Mouse (Mus musculus): Measurements from ENCODE around the gene Jun. TPM values are rescaled to one million over a fixed set of nuclear protein-coding genes. Genes with fewer than 3 reads are reported as not detected.

Jun gene
- total RNA-seq, 1 experiment, result 16.6 TPM

GRCm38 (mm10) chr4:95094700-95095113, 42.7 kb upstream of the Jun start:
- no peak for DNase-seq (ENCODE audit: low read depth, low spot score)
- no peaks in the 10 kb centered on the region for H3K4me1 ChIP-seq (ENCODE audit: control insufficient read depth in 2 of 2, insufficient read depth in 2 of 2, low read length in 2 of 2, poor library complexity in 1 of 2)
- H3K27ac ChIP-seq (ENCODE audit: insufficient read depth, low read depth, low read length, poor library complexity, severe bottlenecking), result no peak overlapping the region
- no peak overlapping the region for H3K9ac ChIP-seq (ENCODE audit: insufficient read depth, low read depth, low read length, poor library complexity, severe bottlenecking)
- in situ Hi-C loops (cut with MboI; ENCODE audit: low sequenced_read_pairs in 2 of 2, unreplicated experiment in 2 of 2), result no loop called here
- H3K36me3 ChIP-seq (ENCODE audit: control insufficient read depth, insufficient read depth, low read length, poor library complexity, severe bottlenecking), result no peaks in the 10 kb centered on the region
- TF ChIP-seq HCFC1 (IDR thresholded peaks at IDR 0.05; ENCODE audit: borderline replicate concordance, insufficient read depth, low read length), result no peak
- no peak for TF ChIP-seq MAFK (IDR thresholded peaks at IDR 0.05; ENCODE audit: insufficient read depth, low read depth, low read length)
- no peak for TF ChIP-seq CHD2 (IDR thresholded peaks at IDR 0.05; ENCODE audit: low read depth, low read length)
- TF ChIP-seq ZNF384 (IDR thresholded peaks at IDR 0.05; ENCODE audit: low read depth, low read length), result no peak
- no peak for TF ChIP-seq ZC3H11A (IDR thresholded peaks at IDR 0.05; ENCODE audit: borderline replicate concordance, low read depth, low read length)
- H3K4me3 ChIP-seq (ENCODE audit: insufficient read depth in 1 of 2, low read depth in 1 of 2, low read length in 2 of 2, poor library complexity in 1 of 2, severe bottlenecking in 1 of 2), result no peak overlapping the region
- no peaks in the 10 kb centered on the region for H3K9me3 ChIP-seq (ENCODE audit: control insufficient read depth, insufficient read depth, low read depth, low read length)

- in situ Hi-C loops (cut with MboI; ENCODE audit: low sequenced_read_pairs in 2 of 2, unreplicated experiment in 2 of 2), result no loop called here
- Histone ChIP-seq H3K9me3 (ENCODE audit: control insufficient read depth, insufficient read depth, low read depth, low read length) (no peaks in the 10 kb centered on the region), H3K4me1 (ENCODE audit: control insufficient read depth in 2 of 2, insufficient read depth in 2 of 2, low read length in 2 of 2, poor library complexity in 1 of 2) (no peaks in the 10 kb centered on the region), H3K4me3 (ENCODE audit: insufficient read depth in 1 of 2, low read depth in 1 of 2, low read length in 2 of 2, poor library complexity in 1 of 2, severe bottlenecking in 1 of 2) (no peak overlapping the region), H3K9ac (ENCODE audit: insufficient read depth, low read depth, low read length, poor library complexity, severe bottlenecking) (no peak overlapping the region), H3K36me3 (ENCODE audit: control insufficient read depth, insufficient read depth, low read length, poor library complexity, severe bottlenecking) (no peaks in the 10 kb centered on the region), H3K27ac (ENCODE audit: insufficient read depth, low read depth, low read length, poor library complexity, severe bottlenecking) (no peak overlapping the region)
- TF ChIP-seq CHD2 (IDR thresholded peaks at IDR 0.05; ENCODE audit: low read depth, low read length) (no peak), MAFK (IDR thresholded peaks at IDR 0.05; ENCODE audit: insufficient read depth, low read depth, low read length) (no peak), HCFC1 (IDR thresholded peaks at IDR 0.05; ENCODE audit: borderline replicate concordance, insufficient read depth, low read length) (no peak), ZNF384 (IDR thresholded peaks at IDR 0.05; ENCODE audit: low read depth, low read length) (no peak), ZC3H11A (IDR thresholded peaks at IDR 0.05; ENCODE audit: borderline replicate concordance, low read depth, low read length) (no peak)
- DNase-seq (ENCODE audit: low read depth, low spot score), result no peak
Observed at GRCm38 (mm10) chr4:95093615-95094014, 41.6 kb upstream of the Jun start.

DNA sequence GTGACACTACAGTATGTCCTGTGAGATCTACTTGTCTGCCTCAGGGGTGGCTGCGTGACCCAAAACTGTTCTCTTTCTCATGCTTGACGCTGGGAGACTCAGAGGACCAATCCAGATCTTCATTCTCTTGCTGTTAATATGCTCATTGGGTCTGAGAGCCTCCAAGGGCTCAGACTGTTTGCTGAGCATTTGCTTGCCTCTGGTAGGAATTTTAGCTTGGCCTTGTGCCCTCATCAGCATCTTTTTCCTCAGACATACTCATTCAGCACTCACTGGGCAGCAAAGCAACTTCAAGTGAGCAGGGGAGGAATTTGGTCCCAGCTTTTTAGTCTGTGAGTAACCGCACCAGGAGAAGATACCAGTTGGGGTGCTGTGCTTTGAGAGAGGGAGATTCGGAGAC, 40.5 kb upstream of the Jun start:
- no peak overlapping the region for H3K27ac ChIP-seq (ENCODE audit: insufficient read depth, low read depth, low read length, poor library complexity, severe bottlenecking)
- DNase-seq (ENCODE audit: low read depth, low spot score), result no peak
- H3K4me1 ChIP-seq (ENCODE audit: control insufficient read depth in 2 of 2, insufficient read depth in 2 of 2, low read length in 2 of 2, poor library complexity in 1 of 2), result no peaks in the 10 kb centered on the region
- in situ Hi-C loops (cut with MboI; ENCODE audit: low sequenced_read_pairs in 2 of 2, unreplicated experiment in 2 of 2), result no loop called here
- TF ChIP-seq ZNF384 (IDR thresholded peaks at IDR 0.05; ENCODE audit: low read depth, low read length) (no peak), MAFK (IDR thresholded peaks at IDR 0.05; ENCODE audit: insufficient read depth, low read depth, low read length) (no peak), ZC3H11A (IDR thresholded peaks at IDR 0.05; ENCODE audit: borderline replicate concordance, low read depth, low read length) (no peak), HCFC1 (IDR thresholded peaks at IDR 0.05; ENCODE audit: borderline replicate concordance, insufficient read depth, low read length) (no peak), CHD2 (IDR thresholded peaks at IDR 0.05; ENCODE audit: low read depth, low read length) (no peak)
- no peaks in the 10 kb centered on the region for H3K9me3 ChIP-seq (ENCODE audit: control insufficient read depth, insufficient read depth, low read depth, low read length)
- H3K36me3 ChIP-seq (ENCODE audit: control insufficient read depth, insufficient read depth, low read length, poor library complexity, severe bottlenecking), result no peaks in the 10 kb centered on the region
- H3K4me3 ChIP-seq (ENCODE audit: insufficient read depth in 1 of 2, low read depth in 1 of 2, low read length in 2 of 2, poor library complexity in 1 of 2, severe bottlenecking in 1 of 2), result no peak overlapping the region
- no peak overlapping the region for H3K9ac ChIP-seq (ENCODE audit: insufficient read depth, low read depth, low read length, poor library complexity, severe bottlenecking)

DNA sequence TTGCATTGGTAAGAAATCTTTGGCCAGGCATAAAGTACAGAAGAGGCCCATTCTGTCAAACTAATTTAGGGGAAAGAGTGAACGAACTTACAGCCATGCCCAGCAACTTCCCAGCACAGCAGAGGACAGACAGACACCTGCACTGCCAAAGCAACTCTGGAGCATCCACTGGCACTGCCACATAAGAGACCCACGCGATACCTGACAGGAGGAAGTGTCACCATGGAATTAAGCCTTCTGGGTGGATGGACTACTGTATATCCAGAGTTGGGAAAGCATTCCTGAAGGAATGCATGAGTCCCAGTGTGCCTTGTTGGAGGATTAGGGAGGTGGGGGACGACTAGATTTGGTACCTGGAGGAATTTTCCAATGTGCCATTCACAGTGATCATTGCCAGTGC, 39.5 kb upstream of the Jun start:
- no peak overlapping the region for H3K4me3 ChIP-seq (ENCODE audit: insufficient read depth in 1 of 2, low read depth in 1 of 2, low read length in 2 of 2, poor library complexity in 1 of 2, severe bottlenecking in 1 of 2)
- no peaks in the 10 kb centered on the region for H3K9me3 ChIP-seq (ENCODE audit: control insufficient read depth, insufficient read depth, low read depth, low read length)
- in situ Hi-C loops (cut with MboI; ENCODE audit: low sequenced_read_pairs in 2 of 2, unreplicated experiment in 2 of 2), result no loop called here
- H3K36me3 ChIP-seq (ENCODE audit: control insufficient read depth, insufficient read depth, low read length, poor library complexity, severe bottlenecking), result no peaks in the 10 kb centered on the region
- TF ChIP-seq MAFK (IDR thresholded peaks at IDR 0.05; ENCODE audit: insufficient read depth, low read depth, low read length), result no peak
- no peak for TF ChIP-seq CHD2 (IDR thresholded peaks at IDR 0.05; ENCODE audit: low read depth, low read length)
- no peak for TF ChIP-seq HCFC1 (IDR thresholded peaks at IDR 0.05; ENCODE audit: borderline replicate concordance, insufficient read depth, low read length)
- TF ChIP-seq ZC3H11A (IDR thresholded peaks at IDR 0.05; ENCODE audit: borderline replicate concordance, low read depth, low read length), result no peak
- TF ChIP-seq ZNF384 (IDR thresholded peaks at IDR 0.05; ENCODE audit: low read depth, low read length), result no peak
- DNase-seq (ENCODE audit: low read depth, low spot score), result no peak
- H3K27ac ChIP-seq (ENCODE audit: insufficient read depth, low read depth, low read length, poor library complexity, severe bottlenecking), result no peak overlapping the region
- H3K9ac ChIP-seq (ENCODE audit: insufficient read depth, low read depth, low read length, poor library complexity, severe bottlenecking), result no peak overlapping the region
- no peaks in the 10 kb centered on the region for H3K4me1 ChIP-seq (ENCODE audit: control insufficient read depth in 2 of 2, insufficient read depth in 2 of 2, low read length in 2 of 2, poor library complexity in 1 of 2)

GRCm38 (mm10) chr4:95089968-95090367, 37.9 kb upstream of the Jun start:
- TF ChIP-seq ZC3H11A (IDR thresholded peaks at IDR 0.05; ENCODE audit: borderline replicate concordance, low read depth, low read length) (no peak), CHD2 (IDR thresholded peaks at IDR 0.05; ENCODE audit: low read depth, low read length) (no peak), ZNF384 (IDR thresholded peaks at IDR 0.05; ENCODE audit: low read depth, low read length) (no peak), HCFC1 (IDR thresholded peaks at IDR 0.05; ENCODE audit: borderline replicate concordance, insufficient read depth, low read length) (no peak), MAFK (IDR thresholded peaks at IDR 0.05; ENCODE audit: insufficient read depth, low read depth, low read length) (no peak)
- H3K9me3 ChIP-seq (ENCODE audit: control insufficient read depth, insufficient read depth, low read depth, low read length), result no peaks in the 10 kb centered on the region
- in situ Hi-C loops (cut with MboI; ENCODE audit: low sequenced_read_pairs in 2 of 2, unreplicated experiment in 2 of 2), result no loop called here
- H3K4me3 ChIP-seq (ENCODE audit: insufficient read depth in 1 of 2, low read depth in 1 of 2, low read length in 2 of 2, poor library complexity in 1 of 2, severe bottlenecking in 1 of 2), result no peak overlapping the region
- H3K27ac ChIP-seq (ENCODE audit: insufficient read depth, low read depth, low read length, poor library complexity, severe bottlenecking), result no peak overlapping the region
- H3K4me1 ChIP-seq (ENCODE audit: control insufficient read depth in 2 of 2, insufficient read depth in 2 of 2, low read length in 2 of 2, poor library complexity in 1 of 2), result no peaks in the 10 kb centered on the region
- no peaks in the 10 kb centered on the region for H3K36me3 ChIP-seq (ENCODE audit: control insufficient read depth, insufficient read depth, low read length, poor library complexity, severe bottlenecking)
- no peak overlapping the region for H3K9ac ChIP-seq (ENCODE audit: insufficient read depth, low read depth, low read length, poor library complexity, severe bottlenecking)
- no peak for DNase-seq (ENCODE audit: low read depth, low spot score)

Measured in ES-E14 (cell line).